8 mouse cellular contexts compared by ENCODE assay signal in the genomic region with DNA sequence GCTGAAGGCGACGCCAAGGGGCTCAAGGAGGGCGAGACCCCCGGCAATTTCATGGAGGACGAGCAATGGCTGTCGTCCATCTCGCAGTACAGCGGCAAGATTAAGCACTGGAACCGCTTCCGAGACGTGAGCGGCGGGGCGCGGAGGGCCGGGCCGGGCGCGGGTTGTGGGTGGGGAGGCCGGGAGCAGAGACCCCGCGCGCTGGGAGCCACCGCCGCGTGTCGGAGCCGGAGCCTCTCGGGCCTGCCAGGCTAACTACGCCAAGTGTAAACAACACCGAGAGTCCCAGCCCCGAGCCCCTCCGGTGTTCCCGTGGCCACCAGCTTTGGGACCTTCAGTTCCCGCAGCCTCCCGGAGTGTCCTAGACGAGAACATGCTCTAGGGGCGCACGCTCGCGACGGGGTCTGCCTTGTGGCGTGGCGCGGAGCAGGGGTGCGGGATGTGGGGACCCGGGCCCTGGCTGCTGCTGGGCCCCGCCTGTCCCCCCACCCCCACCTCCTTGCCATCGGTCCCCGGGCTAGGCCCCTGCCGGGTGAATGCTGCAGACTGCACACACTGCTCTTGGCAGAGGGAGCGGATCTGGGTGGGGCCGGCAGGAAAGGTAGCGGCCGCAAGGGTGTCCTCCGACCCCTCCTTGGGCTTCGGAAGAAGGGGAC. TPM values are rescaled to one million over a fixed set of nuclear protein-coding genes. Genes with fewer than 3 reads are reported as not detected.
DNase-seq lines count a peak whose midpoint lies in the region; ATAC-seq lines count a peak whose summit lies in the region.

No protein-coding gene starts in this region.

- ATAC-seq in frontal cortex, adult (ENCODE audit: low TSS enrichment) = peak; percentile 18
- peak; percentile 68 for ATAC-seq in embryonic facial prominence, embryonic 11.5 days (replicated peaks; ENCODE audit: insufficient number of reproducible peaks, low FRiP score, low TSS enrichment, low read depth)
- ATAC-seq in heart, embryonic 13.5 days (ENCODE audit: extremely low read depth, insufficient number of reproducible peaks, low FRiP score, low TSS enrichment) = peak; percentile 26; the same call in 1 of the 2 replicates

- H3K4me1 ChIP-seq in embryonic facial prominence, embryonic 11.5 days (ENCODE audit: control insufficient read depth, insufficient read depth, low read length) = peaks cover 10% of the 10 kb centered on the region
- peaks cover 27% of the 10 kb centered on the region for H3K4me1 ChIP-seq in heart, embryonic 13.5 days

- WGBS in embryonic facial prominence, embryonic 11.5 days = under 1% methylated on average over 57 of the region's 57 CpGs
- WGBS in heart, embryonic 13.5 days = under 1% methylated on average over 57 of the region's 57 CpGs

- peak overlapping the region; percentile 64 for H3K9ac ChIP-seq in embryonic facial prominence, embryonic 11.5 days (replicated peaks; ENCODE audit: low read length)
- peak overlapping the region; percentile 76 for H3K9ac ChIP-seq in heart, embryonic 13.5 days

- 0 out of 2 replicates have a peak overlapping the region, but pooled peaks have one; percentile 20 for H3K27ac ChIP-seq in embryonic facial prominence, embryonic 11.5 days (replicated peaks; ENCODE audit: low read depth, low read length)
- no peak overlapping the region for H3K27ac ChIP-seq in heart, embryonic 13.5 days (replicated peaks)

- peak overlapping the region; percentile 52 for H3K4me3 ChIP-seq in embryonic facial prominence, embryonic 11.5 days (ENCODE audit: low read depth, low read length)
- H3K4me3 ChIP-seq in heart, embryonic 13.5 days = peak overlapping the region; percentile 61

- no peaks in the 10 kb centered on the region for H3K36me3 ChIP-seq in embryonic facial prominence, embryonic 11.5 days (replicated peaks; ENCODE audit: control insufficient read depth, insufficient read depth, low read depth, low read length)
- H3K36me3 ChIP-seq in heart, embryonic 13.5 days = no peaks in the 10 kb centered on the region

- peaks cover 35% of the 10 kb centered on the region for H3K27me3 ChIP-seq in embryonic facial prominence, embryonic 11.5 days (ENCODE audit: control insufficient read depth, insufficient read depth, low read length)
- peaks cover 89% of the 10 kb centered on the region for H3K27me3 ChIP-seq in heart, embryonic 13.5 days (replicated peaks)

- H3K9me3 ChIP-seq in embryonic facial prominence, embryonic 11.5 days (replicated peaks; ENCODE audit: control insufficient read depth, low read length) = no peaks in the 10 kb centered on the region
- no peaks in the 10 kb centered on the region for H3K9me3 ChIP-seq in heart, embryonic 13.5 days

- H3K4me2 ChIP-seq in embryonic facial prominence, embryonic 11.5 days (ENCODE audit: low read depth, low read length) = peak overlapping the region; percentile 98
- H3K4me2 ChIP-seq in heart, embryonic 13.5 days = peak overlapping the region; percentile 89

- DNase-seq in frontal cortex, adult 2 months (ENCODE audit: extremely low spot score in 1 of 2, low spot score in 1 of 2) = no peak
- DNase-seq in adrenal gland, adult 2 months = peak; percentile 56
- DNase-seq in embryonic facial prominence, embryonic 11.5 days (ENCODE audit: low spot score) = peak; percentile 74
- peak; percentile 35 for DNase-seq in kidney, postnatal 14 days
- DNase-seq in lung, postnatal 14 days = peak; percentile 49
- DNase-seq in right cerebral cortex, adult 2 months (ENCODE audit: low spot score in 2 of 2) = peak; percentile 33 to 52

RNA-seq across cellular contexts. Expression of a gene that starts 0.6 kb away (rescaled TPM):
- 362 and 366 TPM in 2 replicates for polyA plus RNA-seq in frontal cortex, adult 2 months (2012; rRNA removed)
- 10 to 100 TPM; 34.8 to 59.0 TPM for total RNA-seq in adrenal gland, adult 2 months (2021)
- 21.8 and 22.9 TPM in 2 replicates for polyA plus RNA-seq in adrenal gland, adult 2 months (2012; rRNA removed)
- 4.8 and 7.4 TPM in 2 replicates for polyA plus RNA-seq in embryonic facial prominence, embryonic 11.5 days (2014; fragmentation: Nextera tagmentation; extraction: Ambion mirVana)
- polyA plus RNA-seq in heart, embryonic 13.5 days (2015; fragmentation: Nextera tagmentation; extraction: Ambion mirVana) = 2.6 and 3.0 TPM in 2 replicates

Comparison
In these comparisons a context has a peak if more than half of its experiments do, and no peak if none do; other contexts are left out.
1. ATAC-seq: peak in every context shown above with its lines; median percentile 68 in embryonic facial prominence, embryonic 11.5 days; 26 in heart, embryonic 13.5 days; 18 in frontal cortex, adult.
2. DNase-seq: peak in adrenal gland, adult 2 months (single experiment), embryonic facial prominence, embryonic 11.5 days (single experiment), kidney, postnatal 14 days (single experiment), lung, postnatal 14 days (single experiment) and right cerebral cortex, adult 2 months (2 of 2); none in frontal cortex, adult 2 months (0 of 2).
3. RNA of a gene that starts 0.6 kb away (polyA plus RNA-seq): 362 to 366 TPM in frontal cortex, adult 2 months; 21.8 to 22.9 TPM in adrenal gland, adult 2 months, 4.8 to 7.4 TPM in embryonic facial prominence, embryonic 11.5 days and 2.6 to 3.0 TPM in heart, embryonic 13.5 days; every median in the first group is over 10 times any median in the second.